ENCODE assay signal across 19 mouse cellular contexts in the genomic region with DNA sequence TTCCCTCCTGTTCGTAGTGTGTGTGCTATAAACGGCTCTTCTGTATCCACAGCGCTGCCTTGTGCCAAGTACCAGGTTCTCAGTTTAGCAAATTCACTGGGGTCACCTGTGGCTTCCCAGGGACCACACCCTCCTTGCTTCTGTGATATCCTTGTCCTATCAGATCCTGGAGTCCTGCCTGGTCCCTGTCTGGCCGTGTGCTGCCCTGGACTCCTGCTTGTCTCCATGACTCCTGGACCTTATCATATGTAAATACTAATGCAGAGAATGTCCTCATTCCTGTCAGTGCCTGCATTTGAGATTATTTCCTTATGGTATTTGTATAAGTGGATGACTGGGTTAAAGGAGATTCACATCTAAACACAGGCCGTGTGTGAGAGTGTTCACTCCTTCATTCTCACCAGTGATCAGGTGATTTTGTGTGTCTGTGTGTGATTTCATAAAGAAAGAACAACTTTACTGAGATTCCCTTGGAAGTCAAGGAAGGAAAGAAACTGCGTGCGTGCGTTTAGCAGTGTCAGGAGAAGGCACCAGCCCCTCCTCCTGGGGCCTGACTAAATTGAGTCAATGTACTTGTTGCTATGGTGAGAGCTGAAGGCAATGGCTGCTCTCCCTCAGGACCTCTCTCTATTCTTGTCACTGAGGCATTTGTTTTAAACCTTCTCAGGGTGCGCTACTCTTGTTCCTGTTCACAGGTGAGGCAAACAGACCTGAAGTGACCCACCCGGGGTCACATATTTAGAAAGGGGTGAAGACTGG. TPM values are rescaled to one million over a fixed set of nuclear protein-coding genes. Genes with fewer than 3 reads are reported as not detected.
A peak's percentile ranks its signal among the peaks of the same experiment; 100 is the strongest.
DNase-seq lines count a peak whose midpoint lies in the region; ATAC-seq and TF ChIP-seq lines count a peak whose summit lies in the region.
"Not testable (repeated sequence)": the region's sequence is repeated elsewhere in the genome, so short reads cannot be mapped to it uniquely, and the experiment has no call there.
"Had no signal": no experiment of that assay in that cellular context is flagged by ENCODE, and none has a peak within 500 bp of the region (broad histone marks: within the 10 kb centered on the region; RNA-seq: fewer than 3 reads in every experiment).

No protein-coding gene starts in this region.

- not testable (repeated sequence) for TF ChIP-seq POLR2A in testis, adult 2 months (IDR thresholded peaks at IDR 0.05; ENCODE audit: control insufficient read depth, low read depth, low read length)

- DNase-seq in brain, adult 2 months (ENCODE audit: low read depth, low spot score), result peak; percentile 15

- H3K4me1 ChIP-seq in intestine, embryonic 15.5 days (replicated peaks); intestine, postnatal 0 days (replicated peaks; ENCODE audit: control insufficient read depth, insufficient read depth, low read length); stomach, embryonic 16.5 days (ENCODE audit: control insufficient read depth, insufficient read depth, low read length); testis, adult 2 months (ENCODE audit: control insufficient read depth, insufficient read depth, low read length): not testable (repeated sequence)

- H3K36me3 ChIP-seq in intestine, embryonic 15.5 days; intestine, postnatal 0 days (ENCODE audit: control insufficient read depth, insufficient read depth); stomach, embryonic 16.5 days (ENCODE audit: control insufficient read depth, insufficient read depth, low read length); testis, adult 2 months (ENCODE audit: control insufficient read depth, insufficient read depth, low read length): not testable (repeated sequence)

- 45% methylated on average over 8 of the region's 10 CpGs for WGBS in intestine, embryonic 15.5 days
- 33% methylated on average over 9 of the region's 10 CpGs for WGBS in intestine, postnatal 0 days
- WGBS in stomach, embryonic 16.5 days, result 48% methylated on average over 8 of the region's 10 CpGs

- H3K9me3 ChIP-seq in intestine, embryonic 15.5 days; intestine, postnatal 0 days (ENCODE audit: control insufficient read depth); stomach, embryonic 16.5 days (replicated peaks; ENCODE audit: control insufficient read depth, low read length): not testable (repeated sequence)

- not testable (repeated sequence) for H3K4me3 ChIP-seq in intestine, embryonic 15.5 days (replicated peaks); intestine, postnatal 0 days (ENCODE audit: low read depth, low read length); stomach, embryonic 16.5 days (replicated peaks; ENCODE audit: low read length)
- peak overlapping the region; percentile 74 for H3K4me3 ChIP-seq in testis, adult 2 months (ENCODE audit: control insufficient read depth, low read depth, low read length)

- H3K27me3 ChIP-seq in intestine, embryonic 15.5 days (replicated peaks); intestine, postnatal 0 days (replicated peaks; ENCODE audit: control insufficient read depth, insufficient read depth, low read length); stomach, embryonic 16.5 days (ENCODE audit: control insufficient read depth, insufficient read depth, low read length); testis, adult 2 months (ENCODE audit: control insufficient read depth, insufficient read depth, low read length): not testable (repeated sequence)

- H3K27ac ChIP-seq in intestine, embryonic 15.5 days; intestine, postnatal 0 days (ENCODE audit: low read depth, low read length); stomach, embryonic 16.5 days (ENCODE audit: low read length); testis, adult 2 months (ENCODE audit: control insufficient read depth, insufficient read depth, low read depth, low read length): not testable (repeated sequence)

- H3K9ac ChIP-seq in intestine, embryonic 15.5 days; intestine, postnatal 0 days (ENCODE audit: low read depth, low read length); stomach, embryonic 16.5 days (ENCODE audit: low read length): not testable (repeated sequence)

- peak; percentile 52; the same call in 1 of the 2 replicates for ATAC-seq in frontal cortex, adult (ENCODE audit: low TSS enrichment)
- ATAC-seq in intestine, embryonic 15.5 days, result peak; percentile 97
- ATAC-seq in intestine, postnatal 0 days, result peak; percentile 77
- ATAC-seq in stomach, embryonic 16.5 days (ENCODE audit: insufficient read depth, low FRiP score), result peak; percentile 68; the same call in 1 of the 2 replicates

- TF ChIP-seq CTCF in intestine, postnatal 0 days (IDR thresholded peaks at IDR 0.05; ENCODE audit: low read depth); testis, adult 2 months (IDR thresholded peaks at IDR 0.05; ENCODE audit: control insufficient read depth, insufficient read depth, insufficient replicate concordance, low read depth, low read length): not testable (repeated sequence)

- H3K4me2 ChIP-seq in intestine, embryonic 15.5 days (replicated peaks); intestine, postnatal 0 days (replicated peaks; ENCODE audit: low read depth); stomach, embryonic 16.5 days (ENCODE audit: low read depth, low read length): not testable (repeated sequence)

RNA-seq across cellular contexts. Expression of a gene that starts 17.9 kb away (rescaled TPM):
- polyA plus RNA-seq in intestine, embryonic 15.5 days (2015; fragmentation: Nextera tagmentation; extraction: Ambion mirVana), result 0.39 and 0.40 TPM in 2 replicates
- polyA plus RNA-seq in intestine, postnatal 0 days (2015; fragmentation: Nextera tagmentation; extraction: Ambion mirVana), result 26.2 and 33.1 TPM in 2 replicates
- not detected in 2 replicates for polyA plus RNA-seq in stomach, embryonic 16.5 days (2015; fragmentation: Nextera tagmentation; extraction: Ambion mirVana)
- polyA plus RNA-seq in testis, adult 2 months (2012; rRNA removed), result 0.07 and 0.14 TPM in 2 replicates
- polyA plus RNA-seq: embryonic facial prominence, embryonic 11.5 days; embryonic facial prominence, embryonic 13.5 days; erythroblast, embryonic 14.5 days; forebrain, embryonic 10.5 days; forebrain, embryonic 12.5 days; forebrain, embryonic 14.5 days; G1E had no signal

RNA-seq across cellular contexts. Expression of a gene that starts 18.4 kb away (rescaled TPM):
- 0.13 and 0.30 TPM in 2 replicates for polyA plus RNA-seq in intestine, embryonic 15.5 days (2015; fragmentation: Nextera tagmentation; extraction: Ambion mirVana)
- polyA plus RNA-seq in intestine, postnatal 0 days (2015; fragmentation: Nextera tagmentation; extraction: Ambion mirVana), result 0.21 TPM in 1 of 2 replicates, not detected in the other
- polyA plus RNA-seq in stomach, embryonic 16.5 days (2015; fragmentation: Nextera tagmentation; extraction: Ambion mirVana), result 0.19 TPM in 1 of 2 replicates, not detected in the other
- 11.1 and 12.4 TPM in 2 replicates for polyA plus RNA-seq in testis, adult 2 months (2012; rRNA removed)
- polyA plus RNA-seq: brain, embryonic 14.5 days; embryonic facial prominence, embryonic 11.5 days; embryonic facial prominence, embryonic 13.5 days; embryonic facial prominence, embryonic 15.5 days; erythroblast, embryonic 14.5 days; forebrain, embryonic 10.5 days; forebrain, embryonic 12.5 days; forebrain, embryonic 14.5 days; forebrain, embryonic 16.5 days; G1E; Patski had no signal

RNA-seq across cellular contexts. Expression of a gene that starts 30.0 kb away (rescaled TPM):
- polyA plus RNA-seq in intestine, embryonic 15.5 days (2015; fragmentation: Nextera tagmentation; extraction: Ambion mirVana), result 7.8 TPM in 2 replicates
- 30.9 and 31.4 TPM in 2 replicates for polyA plus RNA-seq in intestine, postnatal 0 days (2015; fragmentation: Nextera tagmentation; extraction: Ambion mirVana)
- polyA plus RNA-seq in stomach, embryonic 16.5 days (2015; fragmentation: Nextera tagmentation; extraction: Ambion mirVana), result 9.0 and 17.9 TPM in 2 replicates
- 0.10 TPM in 1 of 2 replicates, not detected in the other for polyA plus RNA-seq in testis, adult 2 months (2012; rRNA removed)
- polyA plus RNA-seq: activated CD4-positive, CD25-positive, alpha-beta regulatory T cell, adult 4 months; brain, embryonic 14.5 days; CD4-positive, CD25-positive, alpha-beta regulatory T cell, adult 4 months; embryonic facial prominence, embryonic 11.5 days; embryonic facial prominence, embryonic 13.5 days; erythroblast, embryonic 14.5 days; forebrain, embryonic 10.5 days; forebrain, embryonic 12.5 days; forebrain, embryonic 14.5 days; forebrain, embryonic 16.5 days; G1E; Patski had no signal

RNA-seq across cellular contexts. Expression of a gene that starts 48.0 kb away (rescaled TPM):
- 0.09 and 0.18 TPM in 2 replicates for polyA plus RNA-seq in intestine, embryonic 15.5 days (2015; fragmentation: Nextera tagmentation; extraction: Ambion mirVana)
- 0.60 and 0.85 TPM in 2 replicates for polyA plus RNA-seq in intestine, postnatal 0 days (2015; fragmentation: Nextera tagmentation; extraction: Ambion mirVana)
- polyA plus RNA-seq in stomach, embryonic 16.5 days (2015; fragmentation: Nextera tagmentation; extraction: Ambion mirVana), result not detected in 2 replicates
- polyA plus RNA-seq in testis, adult 2 months (2012; rRNA removed), result 0.28 and 0.38 TPM in 2 replicates
- polyA plus RNA-seq: activated CD4-positive, CD25-positive, alpha-beta regulatory T cell, adult 4 months; brain, embryonic 14.5 days; embryonic facial prominence, embryonic 11.5 days; embryonic facial prominence, embryonic 13.5 days; erythroblast, embryonic 14.5 days; forebrain, embryonic 10.5 days; forebrain, embryonic 12.5 days; forebrain, embryonic 14.5 days; forebrain, embryonic 16.5 days; G1E; Patski had no signal

Comparison
In these comparisons a context has a peak if more than half of its experiments do, and no peak if none do; other contexts are left out.
1. RNA of a gene that starts 17.9 kb away (polyA plus RNA-seq): 26.2 to 33.1 TPM in intestine, postnatal 0 days; 0.39 to 0.40 TPM in intestine, embryonic 15.5 days, 0.07 to 0.14 TPM in testis, adult 2 months and not detected in stomach, embryonic 16.5 days; every median in the first group is over 10 times any median in the second.
2. Peak in every context shown above with its lines, with median percentiles within 50 percentile points of each other: ATAC-seq.